Mouse (Mus musculus) central nervous system, embryonic 14 days (tissue): ENCODE results near the gene Rest. TPM values are rescaled to one million over a fixed set of nuclear protein-coding genes. Genes with fewer than 3 reads are reported as not detected.

ENCODE experiments used
- polyA plus RNA-seq: library from polyadenylated mRNA; depleted of rRNA; stranded (reverse); fragments of >200 nt; gene quantifications from 2 replicates; pipeline ENCODE4 v1.2.3, GENCODE M21; 2012; rRNA removed

Gene Rest
- 9.0 and 12.1 TPM in 2 replicates for polyA plus RNA-seq

GRCm38 (mm10) chr5:77265081-77265670, at the start of gene Rest:
Gene Rest, plus strand, starts transcription at chr5:77265491.

GRCm38 (mm10) chr5:77309924-77310772, 44.9 kb downstream of the Rest start, which contains the start of the genes Noa1 and Polr2b:
Gene Noa1, minus strand, starts transcription at chr5:77310084.
Gene Polr2b, plus strand, starts transcription at chr5:77310147.

Other genes starting within 250 kb of the Rest start
- gene Thegl, start 249.5 kb upstream of the Rest start, polyA plus RNA-seq: 0.30 and 0.32 TPM in 2 replicates
- 23.2 and 29.0 TPM in 2 replicates for gene Hopx, start 150.4 kb upstream of the Rest start, polyA plus RNA-seq
- gene Spink2, start 54.0 kb upstream of the Rest start, polyA plus RNA-seq: 0.61 and 0.72 TPM in 2 replicates
- 23.3 and 24.2 TPM in 2 replicates for gene Noa1, start 44.6 kb downstream of the Rest start, polyA plus RNA-seq
- gene Polr2b, start 44.7 kb downstream of the Rest start, polyA plus RNA-seq: 60.9 and 69.0 TPM in 2 replicates
- gene Igfbp7, start 142.6 kb downstream of the Rest start, polyA plus RNA-seq: 78.7 and 84.3 TPM in 2 replicates